Mouse (Mus musculus): ENCODE measurements around the gene Bcl2.
"Not testable (repeated sequence)": the region's sequence is repeated elsewhere in the genome, so short reads cannot be mapped to it uniquely, and the experiment has no call there.

The Bcl2 gene

GRCm38 (mm10) chr1:106555498-106556168 lies 158.4 kb downstream of the Bcl2 start:
- DNase-seq (ENCODE audit: low spot score in 2 of 2), result no peak

- DNase-seq (ENCODE audit: low spot score in 2 of 2), result no peak
Observed at GRCm38 (mm10) chr1:106553846-106554802, 159.9 kb downstream of the Bcl2 start.

GRCm38 (mm10) chr1:106552856-106553255 lies 161.2 kb downstream of the Bcl2 start:
- DNase-seq (ENCODE audit: low spot score in 2 of 2), result no peak

GRCm38 (mm10) chr1:106550580-106550979 lies 163.5 kb downstream of the Bcl2 start:
- DNase-seq (ENCODE audit: low spot score in 2 of 2), result no peak

- no peak for DNase-seq (ENCODE audit: low spot score in 2 of 2)
Observed at GRCm38 (mm10) chr1:106549025-106549424, 165.0 kb downstream of the Bcl2 start.

- no peak for DNase-seq (ENCODE audit: low spot score in 2 of 2)
Observed at GRCm38 (mm10) chr1:106544817-106545612, 169.1 kb downstream of the Bcl2 start.

GRCm38 (mm10) chr1:106542731-106543130 lies 171.3 kb downstream of the Bcl2 start:
- DNase-seq (ENCODE audit: low spot score in 2 of 2), result no peak

GRCm38 (mm10) chr1:106541851-106542250 lies 172.2 kb downstream of the Bcl2 start:
- no peak for DNase-seq (ENCODE audit: low spot score in 2 of 2)

GRCm38 (mm10) chr1:106540130-106540529 lies 173.9 kb downstream of the Bcl2 start:
- no peak for DNase-seq (ENCODE audit: low spot score in 2 of 2)

- no peak for DNase-seq (ENCODE audit: low spot score in 2 of 2)
Observed at GRCm38 (mm10) chr1:106539029-106539428, 175.0 kb downstream of the Bcl2 start.

GRCm38 (mm10) chr1:106534835-106535234 lies 179.2 kb downstream of the Bcl2 start:
- not testable (repeated sequence) for DNase-seq (ENCODE audit: low spot score in 2 of 2)

GRCm38 (mm10) chr1:106529570-106529969 lies 184.5 kb downstream of the Bcl2 start:
- DNase-seq (ENCODE audit: low spot score in 2 of 2), result no peak

- no peak for DNase-seq (ENCODE audit: low spot score in 2 of 2)
Observed at GRCm38 (mm10) chr1:106527537-106527936, 186.5 kb downstream of the Bcl2 start.

- no peak for DNase-seq (ENCODE audit: low spot score in 2 of 2)
Observed at GRCm38 (mm10) chr1:106526751-106527150, 187.3 kb downstream of the Bcl2 start.

GRCm38 (mm10) chr1:106526112-106526511 lies 188.0 kb downstream of the Bcl2 start:
- DNase-seq (ENCODE audit: low spot score in 2 of 2), result no peak

GRCm38 (mm10) chr1:106523741-106524140 lies 190.3 kb downstream of the Bcl2 start:
- DNase-seq (ENCODE audit: low spot score in 2 of 2), result peak in 1 of 2 experiments; percentile 56

GRCm38 (mm10) chr1:106523009-106523408 lies 191.1 kb downstream of the Bcl2 start:
- no peak for DNase-seq (ENCODE audit: low spot score in 2 of 2)

- DNase-seq (ENCODE audit: low spot score in 2 of 2), result no peak
Observed at GRCm38 (mm10) chr1:106517591-106518177, 196.4 kb downstream of the Bcl2 start.

GRCm38 (mm10) chr1:106517099-106517498 lies 197.0 kb downstream of the Bcl2 start:
- no peak for DNase-seq (ENCODE audit: low spot score in 2 of 2)

GRCm38 (mm10) chr1:106515611-106516010 lies 198.5 kb downstream of the Bcl2 start:
- no peak for DNase-seq (ENCODE audit: low spot score in 2 of 2)

- DNase-seq (ENCODE audit: low spot score in 2 of 2), result no peak
Observed at GRCm38 (mm10) chr1:106513890-106514643, 200.0 kb downstream of the Bcl2 start.

All from urinary bladder, postnatal 4 days (tissue).